Mouse (Mus musculus) midbrain, embryonic 11.5 days (tissue): ENCODE measurements around the gene Ccdc13. TPM values are rescaled to one million over a fixed set of nuclear protein-coding genes. Genes with fewer than 3 reads are reported as not detected.

Experiments
- ATAC-seq: fragments of 200-750 bp; cut with Nextera tagmentation; 2 replicates; pipeline ENCODE4 v1.8.0; 2017; ENCODE audit warnings: moderate TSS enrichment, moderate library complexity; ENCODE audit not compliant: low FRiP score
- DNase-seq: peaks from one replicate; pipeline ENCODE4 v3.0.0; 2015; ENCODE audit warnings: low spot score; ENCODE audit errors: missing footprints
- H3K27ac ChIP-seq: fragments of 300-500 bp; sonication (generic); 2 replicates; pipeline ENCODE4 v1.5.1; 2014; ENCODE audit warnings: low read depth, low read length
- H3K27me3 ChIP-seq: fragments of 300-500 bp; sonication (generic); 2 replicates; pipeline ENCODE4 v1.6.1; 2014; ENCODE audit warnings: mild to moderate bottlenecking, low read length, moderate library complexity, mixed read lengths; ENCODE audit not compliant: control insufficient read depth, insufficient read depth
- H3K36me3 ChIP-seq: fragments of 300-500 bp; sonication (generic); 2 replicates; pipeline ENCODE4 v1.6.1; 2014; ENCODE audit warnings: mild to moderate bottlenecking, low read length, moderate library complexity, mixed read lengths; ENCODE audit not compliant: control insufficient read depth, insufficient read depth
- H3K4me1 ChIP-seq: fragments of 300-500 bp; sonication (generic); 2 replicates; pipeline ENCODE4 v1.6.1; 2014; ENCODE audit warnings: low read length; ENCODE audit not compliant: control insufficient read depth, insufficient read depth
- H3K4me2 ChIP-seq: fragments of 300-500 bp; sonication (generic); 2 replicates; pipeline ENCODE4 v1.6.1; 2014; ENCODE audit warnings: mild to moderate bottlenecking, moderate library complexity
- H3K4me3 ChIP-seq: fragments of 300-500 bp; sonication (generic); 2 replicates; pipeline ENCODE4 v1.5.1; 2014; ENCODE audit warnings: low read depth, low read length
- H3K9ac ChIP-seq: fragments of 300-500 bp; sonication (generic); 2 replicates; pipeline ENCODE4 v1.6.1; 2014; ENCODE audit warnings: low read length
- H3K9me3 ChIP-seq: fragments of 300-500 bp; sonication (generic); 2 replicates; pipeline ENCODE4 v1.6.1; 2016; ENCODE audit warnings: low read length; ENCODE audit not compliant: control insufficient read depth
- WGBS: fragments of 180-500 bp; shearing (Covaris S2); extraction: QIAGEN DNeasy Blood & Tissue Kit; methylation state at CpG from one replicate; pipeline ENCODE4 v1.1.7; 2014; 5-methylcytosine and 5-hydroxymethylcytosine counted together
- polyA plus RNA-seq: library from polyadenylated mRNA; unstranded; fragments of >200 nt; fragmentation: Nextera tagmentation; extraction: Ambion mirVana; gene quantifications from 2 replicates; pipeline ENCODE4 v1.2.1, GENCODE M21; 2014

Ccdc13 gene
- polyA plus RNA-seq, 1 experiment from 2014 or later, result 2.0 TPM

GRCm38 (mm10) chr9:121854246-121854645 is 15.0 kb upstream of the Ccdc13 start:
- Histone ChIP-seq H3K4me3 (no peak overlapping the region), H3K27ac (no peak overlapping the region), H3K9ac (no peak overlapping the region), H3K4me1 (peaks cover 7% of the 10 kb centered on the region), H3K36me3 (no peaks in the 10 kb centered on the region; the same call in 1 of the 2 replicates), H3K9me3 (no peaks in the 10 kb centered on the region), H3K4me2 (no peak overlapping the region), H3K27me3 (no peaks in the 10 kb centered on the region)
- 96% methylated on average over 3 of the region's 3 CpGs for WGBS
- DNase-seq (peak; percentile 77), ATAC-seq (no peak)

DNA sequence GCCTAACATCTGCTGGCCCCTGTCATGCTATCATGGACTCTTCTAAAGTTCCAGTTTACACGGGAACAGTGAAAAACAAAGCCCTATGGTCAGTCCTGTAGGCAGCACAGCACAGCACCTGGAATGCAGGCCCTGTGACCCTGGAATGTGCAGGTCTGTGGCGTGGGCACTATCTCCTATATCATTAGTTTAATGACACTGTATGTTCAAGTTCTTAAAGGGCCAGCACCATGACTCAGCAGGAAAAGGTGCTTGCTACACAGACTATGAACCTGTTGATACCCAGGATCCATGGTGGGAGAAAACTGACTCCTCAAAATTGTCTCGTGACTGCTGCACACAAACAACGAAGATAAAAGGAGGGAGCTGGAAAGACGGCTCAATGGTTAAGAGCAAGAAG is 8.6 kb upstream of the Ccdc13 start:
- ATAC-seq, result no peak
- no peaks in the 10 kb centered on the region for H3K27me3 ChIP-seq
- no peak overlapping the region for H3K4me3 ChIP-seq
- H3K4me1 ChIP-seq, result no peaks in the 10 kb centered on the region
- no peak overlapping the region for H3K9ac ChIP-seq
- H3K27ac ChIP-seq, result no peak overlapping the region
- 82% methylated on average over 5 of the region's 5 CpGs for WGBS
- H3K4me2 ChIP-seq, result no peak overlapping the region
- no peaks in the 10 kb centered on the region; the same call in 1 of the 2 replicates for H3K36me3 ChIP-seq
- peak; percentile 49 for DNase-seq
- no peaks in the 10 kb centered on the region for H3K9me3 ChIP-seq

DNA sequence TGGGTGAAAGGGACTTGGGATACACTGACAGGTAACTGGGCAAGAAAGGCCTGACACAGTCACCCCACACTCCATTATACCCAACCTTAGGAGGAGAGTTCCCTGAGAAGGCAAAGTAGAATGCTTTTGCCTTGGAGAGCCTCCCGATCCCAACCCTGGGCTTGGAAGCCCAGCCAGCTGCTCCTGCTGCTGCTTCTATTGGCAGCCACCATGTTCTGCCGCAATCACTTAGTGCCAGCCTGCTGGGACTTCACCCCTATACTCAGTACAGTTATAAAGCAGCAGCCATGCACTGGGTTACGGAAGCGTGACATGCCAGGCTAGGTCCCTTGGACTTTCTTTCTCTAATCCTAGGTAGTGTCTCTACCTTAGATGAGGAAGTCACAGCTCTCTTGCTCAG is 7.9 kb upstream of the Ccdc13 start:
- H3K36me3 ChIP-seq, result no peaks in the 10 kb centered on the region
- H3K27me3 ChIP-seq, result no peaks in the 10 kb centered on the region
- 92% methylated on average over 4 of the region's 4 CpGs for WGBS
- H3K27ac ChIP-seq, result no peak overlapping the region
- no peaks in the 10 kb centered on the region for H3K9me3 ChIP-seq
- H3K4me1 ChIP-seq, result no peaks in the 10 kb centered on the region
- DNase-seq (peak; percentile 47), ATAC-seq (no peak)
- no peak overlapping the region for H3K9ac ChIP-seq
- H3K4me2 ChIP-seq, result no peak overlapping the region
- no peak overlapping the region for H3K4me3 ChIP-seq

- Histone ChIP-seq H3K9me3 (no peaks in the 10 kb centered on the region), H3K27ac (no peak overlapping the region), H3K4me3 (no peak overlapping the region), H3K4me1 (no peaks in the 10 kb centered on the region), H3K27me3 (no peaks in the 10 kb centered on the region), H3K4me2 (no peak overlapping the region), H3K36me3 (no peaks in the 10 kb centered on the region), H3K9ac (no peak overlapping the region)
- 58% methylated on average over 10 of the region's 10 CpGs for WGBS
- peak; percentile 91 for DNase-seq
- ATAC-seq, result peak; percentile 33; the same call in 1 of the 2 replicates
These were observed 7.4 kb upstream of the Ccdc13 start for GRCm38 (mm10) chr9:121846526-121847118.

DNA sequence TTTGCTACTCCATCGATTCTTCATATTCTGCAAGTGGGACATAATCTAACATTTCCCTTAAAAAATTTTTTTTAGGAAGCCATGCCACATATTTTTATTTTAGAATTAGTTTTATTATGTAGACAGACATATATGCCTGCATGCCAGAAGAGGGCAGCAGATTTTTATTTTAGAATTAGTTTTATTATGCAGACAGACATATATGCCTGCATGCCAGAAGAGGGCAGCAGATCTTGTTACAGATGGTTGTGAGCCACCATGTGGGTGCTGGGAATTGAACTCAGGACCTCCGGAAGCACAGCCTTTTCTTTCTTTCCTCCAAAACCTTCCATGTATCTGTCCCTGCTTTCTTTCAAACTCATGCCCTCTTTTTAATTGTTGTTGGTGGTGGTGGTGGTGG is 3.7 kb upstream of the Ccdc13 start:
- Histone ChIP-seq H3K9me3 (no peaks in the 10 kb centered on the region), H3K4me3 (no peak overlapping the region), H3K9ac (no peak overlapping the region), H3K36me3 (no peaks in the 10 kb centered on the region), H3K27me3 (no peaks in the 10 kb centered on the region), H3K4me1 (no peaks in the 10 kb centered on the region; the same call in 1 of the 2 replicates), H3K4me2 (no peak overlapping the region), H3K27ac (no peak overlapping the region)
- ATAC-seq (no peak), DNase-seq (no peak)
- 95% methylated on average over 2 of the region's 2 CpGs for WGBS

- 35% methylated on average over 7 of the region's 7 CpGs for WGBS
- Histone ChIP-seq H3K4me3 (peak overlapping the region; percentile 42), H3K36me3 (no peaks in the 10 kb centered on the region), H3K27me3 (no peaks in the 10 kb centered on the region), H3K27ac (no peak overlapping the region), H3K9ac (peak overlapping the region; percentile 43), H3K9me3 (no peaks in the 10 kb centered on the region), H3K4me1 (no peaks in the 10 kb centered on the region; the same call in 1 of the 2 replicates), H3K4me2 (peak overlapping the region; percentile 54)
- no peak for DNase-seq
- peak; percentile 67 for ATAC-seq
These were observed 333 bp upstream of the Ccdc13 start for GRCm38 (mm10) chr9:121839622-121839965.

DNA sequence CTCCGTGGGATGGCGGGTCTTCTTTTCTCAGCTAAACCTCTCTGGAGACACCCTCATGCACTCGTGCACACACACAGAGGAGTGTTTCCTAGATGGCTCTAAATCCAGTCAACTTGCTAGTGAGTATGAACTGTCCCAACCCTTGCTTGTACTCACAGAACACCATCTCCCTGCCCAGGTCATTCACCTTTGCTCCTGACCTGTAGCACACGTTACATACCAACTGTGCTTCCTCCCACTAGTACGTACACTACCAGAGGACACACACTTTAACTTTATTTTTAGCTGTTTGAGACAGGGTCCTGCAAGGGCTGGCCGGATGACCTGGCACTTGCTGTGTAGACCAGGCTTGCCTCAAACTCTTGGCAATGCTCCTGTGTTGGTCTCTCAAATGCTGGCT is 1.3 kb downstream of the Ccdc13 start:
- Histone ChIP-seq H3K4me2 (no peak overlapping the region), H3K9me3 (no peaks in the 10 kb centered on the region), H3K4me3 (no peak overlapping the region), H3K27ac (no peak overlapping the region), H3K4me1 (no peaks in the 10 kb centered on the region; the same call in 1 of the 2 replicates), H3K27me3 (no peaks in the 10 kb centered on the region), H3K9ac (no peak overlapping the region), H3K36me3 (no peaks in the 10 kb centered on the region)
- no peak for ATAC-seq
- WGBS, result 90% methylated on average over 6 of the region's 6 CpGs
- DNase-seq, result no peak

GRCm38 (mm10) chr9:121833825-121834224 is 5.4 kb downstream of the Ccdc13 start:
- Histone ChIP-seq H3K36me3 (no peaks in the 10 kb centered on the region), H3K9ac (no peak overlapping the region), H3K4me1 (no peaks in the 10 kb centered on the region; the same call in 1 of the 2 replicates), H3K27ac (no peak overlapping the region), H3K4me3 (no peak overlapping the region), H3K4me2 (no peak overlapping the region), H3K27me3 (no peaks in the 10 kb centered on the region), H3K9me3 (no peaks in the 10 kb centered on the region)
- 85% methylated on average over 11 of the region's 11 CpGs for WGBS
- DNase-seq (no peak), ATAC-seq (no peak)

- Histone ChIP-seq H3K9ac (no peak overlapping the region), H3K27me3 (no peaks in the 10 kb centered on the region), H3K4me1 (no peaks in the 10 kb centered on the region), H3K4me2 (no peak overlapping the region), H3K9me3 (no peaks in the 10 kb centered on the region), H3K27ac (no peak overlapping the region), H3K4me3 (no peak overlapping the region), H3K36me3 (no peaks in the 10 kb centered on the region)
- DNase-seq (peak; percentile 98), ATAC-seq (peak; percentile 30; the same call in 1 of the 2 replicates)
- WGBS, result 25% methylated on average over 6 of the region's 6 CpGs
These were observed 8.3 kb downstream of the Ccdc13 start for GRCm38 (mm10) chr9:121830956-121831293.
